Comparison of ENCODE assay signal across 20 mouse cellular contexts in genomic region chr3:147260958-147261595, GRCm38 (mm10).
DNase-seq lines count a peak whose midpoint lies in the region; ATAC-seq and TF ChIP-seq lines count a peak whose summit lies in the region.
"Had no signal": no experiment of that assay in that cellular context is flagged by ENCODE, and none has a peak within 500 bp of the region (broad histone marks: within the 10 kb centered on the region; RNA-seq: fewer than 3 reads in every experiment).

No protein-coding gene starts in this region.

- no peak for TF ChIP-seq CTCF in heart, adult 2 months (IDR thresholded peaks at IDR 0.05)
- no peak for TF ChIP-seq CTCF in lung, adult 2 months (IDR thresholded peaks at IDR 0.05; ENCODE audit: insufficient read depth, low read length)
- no peak for TF ChIP-seq CTCF in embryonic fibroblast, embryonic 13.5 days (IDR thresholded peaks at IDR 0.05; ENCODE audit: borderline replicate concordance, insufficient read depth, low read length)

- no peak for ATAC-seq in cerebellum, adult (ENCODE audit: insufficient number of reproducible peaks, low FRiP score, low TSS enrichment)
- ATAC-seq: forebrain, embryonic 16.5 days; hindbrain, postnatal 0 days had no signal

- no peak for TF ChIP-seq EP300 in heart, adult 2 months (IDR thresholded peaks at IDR 0.05; ENCODE audit: insufficient read depth, low read depth, low read length)

- DNase-seq in heart, adult 11 months = peak; percentile 71
- DNase-seq in heart, adult 2 months = no peak
- peak; percentile 9 for DNase-seq in lung, postnatal 10 days
- no peak for DNase-seq in lung, adult 2 months
- peak; percentile 11 for DNase-seq in skeletal muscle tissue, adult 2 months (ENCODE audit: low read depth, low spot score)
- DNase-seq in cerebellum, adult 9-10 months = no peak
- DNase-seq: adrenal gland, postnatal 10 days; cerebellum, adult 18-20 months; cerebellum, postnatal 10 days; gastrocnemius, postnatal 14 days; heart, postnatal 14 days; kidney, adult 11 months had no signal

- H3K36me3 ChIP-seq in heart, adult 2 months (ENCODE audit: control insufficient read depth, insufficient read depth, low read length) = no peaks in the 10 kb centered on the region
- H3K36me3 ChIP-seq: embryonic facial prominence, embryonic 13.5 days; forebrain, embryonic 12.5 days; heart, embryonic 10.5 days; hindbrain, embryonic 13.5 days had no signal

- WGBS in heart, adult 2 months = 65% methylated on average over 10 of the region's 10 CpGs
- 59% methylated on average over 10 of the region's 10 CpGs for WGBS in lung, adult 2 months

- H3K79me2 ChIP-seq in heart, adult 2 months (replicated peaks; ENCODE audit: control insufficient read depth, insufficient read depth, low read length) = no peaks in the 10 kb centered on the region

- no peak for TF ChIP-seq POLR2A in heart, adult 2 months (IDR thresholded peaks at IDR 0.05; ENCODE audit: insufficient read depth, low read depth, low read length)
- TF ChIP-seq POLR2A in lung, adult 2 months (IDR thresholded peaks at IDR 0.05; ENCODE audit: borderline replicate concordance, extremely low read depth, low read depth, low read length) = no peak
- TF ChIP-seq POLR2A in embryonic fibroblast, embryonic 13.5 days (IDR thresholded peaks at IDR 0.05; ENCODE audit: low read depth, low read length) = no peak

- no peaks in the 10 kb centered on the region for H3K27me3 ChIP-seq in heart, adult 2 months (ENCODE audit: control insufficient read depth, insufficient read depth, low read length)
- H3K27me3 ChIP-seq: embryonic facial prominence, embryonic 13.5 days; forebrain, embryonic 12.5 days; hindbrain, embryonic 13.5 days had no signal

- H3K9ac ChIP-seq in heart, adult 2 months (ENCODE audit: low read depth, low read length) = no peak overlapping the region
- H3K9ac ChIP-seq: embryonic facial prominence, embryonic 13.5 days; forebrain, embryonic 12.5 days; hindbrain, embryonic 13.5 days had no signal

- no peak overlapping the region for H3K27ac ChIP-seq in heart, adult 2 months
- peak overlapping the region; percentile 69 for H3K27ac ChIP-seq in embryonic fibroblast, embryonic 13.5 days (ENCODE audit: insufficient read depth, low read length)
- H3K27ac ChIP-seq: embryonic facial prominence, embryonic 13.5 days; forebrain, embryonic 12.5 days; heart, embryonic 10.5 days; hindbrain, embryonic 13.5 days; hindbrain, postnatal 0 days had no signal

- no peaks in the 10 kb centered on the region for H3K4me1 ChIP-seq in heart, adult 2 months (ENCODE audit: control insufficient read depth, insufficient read depth, low read length)
- H3K4me1 ChIP-seq in lung, adult 2 months (ENCODE audit: control insufficient read depth, insufficient read depth, low read length) = no peaks in the 10 kb centered on the region
- H3K4me1 ChIP-seq in embryonic fibroblast, embryonic 13.5 days (ENCODE audit: control insufficient read depth, insufficient read depth, low read length) = no peaks in the 10 kb centered on the region
- H3K4me1 ChIP-seq: forebrain, embryonic 12.5 days had no signal

- intact Hi-C loops in heart, adult 2 months (cut with DNase I) = no loop called here

- H3K4me3 ChIP-seq in heart, adult 2 months = no peak overlapping the region
- no peak overlapping the region for H3K4me3 ChIP-seq in lung, adult 2 months (replicated peaks; ENCODE audit: extremely low read depth, low read depth, low read length)
- no peak overlapping the region for H3K4me3 ChIP-seq in embryonic fibroblast, embryonic 13.5 days (ENCODE audit: insufficient read depth, low read length)
- H3K4me3 ChIP-seq: embryonic facial prominence, embryonic 13.5 days; forebrain, embryonic 12.5 days; heart, embryonic 10.5 days; hindbrain, embryonic 13.5 days had no signal

Comparison
In these comparisons a context has a peak if more than half of its experiments do, and no peak if none do; other contexts are left out.
1. DNase-seq: peak in heart, adult 11 months (single experiment), lung, postnatal 10 days (single experiment) and skeletal muscle tissue, adult 2 months (single experiment); none in heart, adult 2 months (0 of 2), lung, adult 2 months (single experiment) and cerebellum, adult 9-10 months (single experiment).